Mouse (Mus musculus): ENCODE measurements around the gene Foxred2.

GRCm38 (mm10) chr15:77891766-77892165, 64.8 kb downstream of the Foxred2 start:
- TF ChIP-seq CTCF (IDR thresholded peaks at IDR 0.05) (no peak), POLR2A (IDR thresholded peaks at IDR 0.05; ENCODE audit: insufficient read depth, low read depth, low read length) (0 out of 2 replicates have a peak, but pooled peaks have one; percentile 36), EP300 (IDR thresholded peaks at IDR 0.05; ENCODE audit: insufficient read depth, low read depth, low read length) (no peak)
